Mouse (Mus musculus) kidney, embryonic 14.5 days (tissue): ENCODE data around the gene Strip1. TPM values are rescaled to one million over a fixed set of nuclear protein-coding genes. Genes with fewer than 3 reads are reported as not detected.

Source experiments
- ATAC-seq: fragments of 200-750 bp; cut with Nextera tagmentation; 2 replicates; pipeline ENCODE4 v1.8.0; 2017; ENCODE audit warnings: moderate number of reproducible peaks, mild to moderate bottlenecking, moderate TSS enrichment, moderate library complexity; ENCODE audit not compliant: low FRiP score, low TSS enrichment
- H3K27ac ChIP-seq: fragments of 300-500 bp; sonication (generic); 2 replicates; pipeline ENCODE4 v1.5.1; 2014; ENCODE audit warnings: low read depth, mild to moderate bottlenecking, low read length, moderate library complexity, mixed read lengths
- H3K27me3 ChIP-seq: fragments of 300-500 bp; sonication (generic); 2 replicates; pipeline ENCODE4 v1.6.1; 2014; ENCODE audit warnings: mild to moderate bottlenecking, low read length; ENCODE audit not compliant: control insufficient read depth, insufficient read depth
- H3K36me3 ChIP-seq: fragments of 300-500 bp; sonication (generic); 2 replicates; pipeline ENCODE4 v1.6.1; 2014; ENCODE audit warnings: low read length, mixed read lengths; ENCODE audit not compliant: control insufficient read depth, insufficient read depth
- H3K4me1 ChIP-seq: fragments of 300-500 bp; sonication (generic); 2 replicates; pipeline ENCODE4 v1.6.1; 2014; ENCODE audit warnings: low read length, mixed read lengths; ENCODE audit not compliant: control insufficient read depth, insufficient read depth
- H3K4me2 ChIP-seq: fragments of 300-500 bp; sonication (generic); replicated peaks from 2 replicates; pipeline ENCODE4 v1.6.1; 2014; ENCODE audit warnings: low read depth, mild to moderate bottlenecking, low read length
- H3K4me3 ChIP-seq: fragments of 300-500 bp; sonication (generic); 2 replicates; pipeline ENCODE4 v1.5.1; 2014; ENCODE audit warnings: mild to moderate bottlenecking, low read length
- H3K9ac ChIP-seq: fragments of 300-500 bp; sonication (generic); 2 replicates; pipeline ENCODE4 v1.6.1; 2014; ENCODE audit warnings: low read depth, mild to moderate bottlenecking, low read length, moderate library complexity
- H3K9me3 ChIP-seq: fragments of 300-500 bp; sonication (generic); 2 replicates; pipeline ENCODE4 v1.6.1; 2016; ENCODE audit warnings: low read length; ENCODE audit not compliant: control insufficient read depth
- WGBS: fragments of 180-500 bp; shearing (Covaris S2); extraction: QIAGEN DNeasy Blood & Tissue Kit; methylation state at CpG from one replicate; pipeline ENCODE4 v1.1.7; 2014; 5-methylcytosine and 5-hydroxymethylcytosine counted together
- polyA plus RNA-seq: library from polyadenylated mRNA; unstranded; fragments of >200 nt; fragmentation: Nextera tagmentation; extraction: Ambion mirVana; gene quantifications from 2 replicates; pipeline ENCODE4 v1.2.1, GENCODE M21; 2014

The Strip1 gene
- 33.3 and 55.0 TPM in 2 replicates for polyA plus RNA-seq

DNA sequence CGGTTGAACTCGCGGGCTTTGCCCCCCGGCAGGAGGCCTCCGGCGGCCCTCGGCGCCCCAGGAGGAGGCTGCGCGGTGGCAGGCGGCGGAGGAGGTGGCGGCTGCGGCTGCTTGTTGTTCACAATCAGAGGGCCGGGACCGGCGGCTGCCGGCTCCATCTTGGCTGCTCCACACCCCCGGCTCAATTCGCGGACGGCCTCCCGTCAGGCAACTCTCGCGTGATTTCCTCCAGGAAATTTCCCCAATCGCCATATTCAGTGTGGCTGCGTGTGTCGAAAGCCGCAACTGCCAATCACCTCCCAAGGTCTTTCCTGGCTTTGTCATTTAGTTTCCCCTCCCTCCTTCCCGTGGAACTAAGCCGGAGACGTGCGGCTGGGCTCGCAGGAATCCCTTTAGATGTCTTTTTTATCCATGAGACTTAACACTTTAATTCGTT is at the start of gene Strip1:
Strip1 (minus strand) TSS at position 172 of the 436 bp plus-strand sequence.
- under 1% methylated on average over 23 of the region's 35 CpGs for WGBS
- peak; percentile 96 for ATAC-seq

GRCm38 (mm10) chr3:107680790-107681576 is 49.5 kb upstream of the Strip1 start:
- H3K27me3 ChIP-seq: no peaks in the 10 kb centered on the region
- H3K9ac ChIP-seq: no peak overlapping the region
- H3K4me1 ChIP-seq: peaks cover 7% of the 10 kb centered on the region; the same call in 1 of the 2 replicates
- H3K36me3 ChIP-seq: peaks cover 4% of the 10 kb centered on the region
- H3K9me3 ChIP-seq: no peaks in the 10 kb centered on the region
- no peak overlapping the region for H3K4me3 ChIP-seq
- WGBS: 43% methylated on average over 7 of the region's 7 CpGs
- ATAC-seq: no peak; the same call in 1 of the 2 replicates
- H3K27ac ChIP-seq: peak overlapping the region; percentile 3; the same call in 1 of the 2 replicates
- no peak overlapping the region for H3K4me2 ChIP-seq

More for the DNA sequence above, at the start of gene Strip1:
- Histone ChIP-seq H3K9ac (peak within 1 kb of the TSS; percentile 83), H3K4me3 (peak within 1 kb of the TSS; percentile 79), H3K36me3 (peaks cover 21% of the 10 kb centered on the region), H3K9me3 (no peaks in the 10 kb centered on the region), H3K27ac (peak within 1 kb of the TSS; percentile 67), H3K4me1 (no peaks in the 10 kb centered on the region), H3K27me3 (no peaks in the 10 kb centered on the region), H3K4me2 (peak within 1 kb of the TSS; percentile 69)

- H3K4me3 ChIP-seq: no peak overlapping the region
- no peak overlapping the region for H3K4me2 ChIP-seq
- WGBS: 88% methylated on average over 2 of the region's 2 CpGs
- H3K36me3 ChIP-seq: peaks cover 91% of the 10 kb centered on the region
- no peak overlapping the region for H3K9ac ChIP-seq
- no peaks in the 10 kb centered on the region for H3K27me3 ChIP-seq
- no peaks in the 10 kb centered on the region for H3K4me1 ChIP-seq
- no peaks in the 10 kb centered on the region for H3K9me3 ChIP-seq
- ATAC-seq: no peak
- no peak overlapping the region for H3K27ac ChIP-seq
These were observed 40.0 kb upstream of the Strip1 start for GRCm38 (mm10) chr3:107671509-107671908.

- ATAC-seq: no peak
- Histone ChIP-seq H3K36me3 (peaks cover 94% of the 10 kb centered on the region), H3K4me3 (no peak overlapping the region), H3K4me2 (no peak overlapping the region), H3K4me1 (no peaks in the 10 kb centered on the region), H3K27me3 (no peaks in the 10 kb centered on the region), H3K9ac (no peak overlapping the region), H3K27ac (no peak overlapping the region), H3K9me3 (no peaks in the 10 kb centered on the region)
- WGBS: 93% methylated on average over 4 of the region's 4 CpGs
These were observed 39.0 kb upstream of the Strip1 start for GRCm38 (mm10) chr3:107670500-107670899.

- Histone ChIP-seq H3K27ac (no peak overlapping the region), H3K27me3 (no peaks in the 10 kb centered on the region), H3K4me1 (no peaks in the 10 kb centered on the region), H3K9me3 (no peaks in the 10 kb centered on the region), H3K9ac (no peak overlapping the region), H3K4me2 (no peak overlapping the region), H3K36me3 (peaks cover 93% of the 10 kb centered on the region), H3K4me3 (no peak overlapping the region)
- no peak for ATAC-seq
- WGBS: 94% methylated on average over 7 of the region's 7 CpGs
These were observed 37.3 kb upstream of the Strip1 start for GRCm38 (mm10) chr3:107668786-107669185.

DNA sequence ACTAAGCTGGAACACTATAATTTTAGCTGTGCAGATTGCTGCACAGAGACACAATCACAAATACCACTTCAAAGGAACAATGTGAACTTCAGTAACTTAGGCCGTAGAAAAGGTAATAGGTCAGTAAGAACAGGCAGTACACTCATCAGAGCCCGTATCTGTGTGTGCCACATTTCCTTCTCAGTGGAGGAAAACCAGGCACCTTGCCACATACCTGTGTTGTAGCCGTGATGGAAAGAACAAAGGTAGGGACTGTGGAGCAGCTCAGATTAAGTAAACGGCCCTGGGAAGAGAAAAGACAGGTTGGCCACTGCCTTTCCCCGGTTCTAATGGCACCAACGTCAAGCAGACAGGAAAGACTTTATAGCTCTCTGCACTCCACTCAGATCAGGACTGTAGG is 35.9 kb upstream of the Strip1 start:
- Histone ChIP-seq H3K27ac (no peak overlapping the region), H3K4me1 (no peaks in the 10 kb centered on the region), H3K4me3 (no peak overlapping the region), H3K36me3 (peaks cover 94% of the 10 kb centered on the region), H3K9ac (no peak overlapping the region), H3K4me2 (no peak overlapping the region), H3K9me3 (no peaks in the 10 kb centered on the region), H3K27me3 (no peaks in the 10 kb centered on the region)
- no peak for ATAC-seq
- WGBS: 77% methylated on average over 6 of the region's 6 CpGs

DNA sequence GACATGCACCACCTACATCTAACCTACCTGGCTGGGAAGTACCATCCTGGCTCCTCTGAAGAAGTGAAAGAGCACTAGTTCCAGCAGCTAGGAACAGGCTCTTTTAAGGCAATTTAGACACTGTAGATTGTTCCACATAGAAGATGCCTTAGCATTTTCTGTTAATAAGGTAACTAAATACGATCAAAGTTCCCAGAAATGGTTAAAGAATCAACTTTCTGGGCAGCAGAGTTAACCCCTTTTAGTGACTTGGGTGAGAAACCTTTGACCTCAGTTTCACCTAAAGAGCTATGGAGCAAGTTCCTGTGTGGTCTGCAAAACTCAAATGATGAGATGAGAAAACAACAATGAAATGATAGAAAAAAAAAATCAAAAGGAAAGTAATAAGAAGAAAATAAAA is 33.1 kb upstream of the Strip1 start:
- Histone ChIP-seq H3K9me3 (no peaks in the 10 kb centered on the region), H3K4me3 (no peak overlapping the region), H3K9ac (no peak overlapping the region), H3K4me2 (no peak overlapping the region), H3K4me1 (no peaks in the 10 kb centered on the region), H3K36me3 (peaks cover 96% of the 10 kb centered on the region), H3K27ac (no peak overlapping the region), H3K27me3 (no peaks in the 10 kb centered on the region)
- ATAC-seq: no peak
- 96% methylated on average over 1 of the region's 1 CpGs for WGBS

DNA sequence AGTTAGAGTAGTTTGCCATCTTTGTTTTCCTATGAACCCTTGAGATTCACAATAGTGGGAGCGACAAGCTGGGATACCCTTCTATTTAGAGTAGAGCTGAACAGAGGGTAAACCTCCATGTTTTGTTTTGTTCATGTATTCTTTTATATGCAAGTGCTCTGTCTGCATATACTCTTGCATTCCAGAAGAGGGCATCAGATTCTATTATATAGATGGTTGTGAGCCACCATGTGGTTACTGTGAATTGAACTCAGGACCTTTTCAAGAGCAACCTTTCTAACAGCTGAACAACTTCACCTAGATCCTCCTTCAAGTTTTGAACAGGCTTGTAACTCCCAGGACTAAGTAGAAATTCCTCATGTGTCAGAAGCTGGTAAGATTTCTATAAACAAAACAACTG is 27.5 kb upstream of the Strip1 start:
- Histone ChIP-seq H3K4me1 (no peaks in the 10 kb centered on the region), H3K4me3 (no peak overlapping the region), H3K36me3 (peaks cover 47% of the 10 kb centered on the region), H3K27me3 (no peaks in the 10 kb centered on the region), H3K9me3 (no peaks in the 10 kb centered on the region), H3K4me2 (no peak overlapping the region), H3K27ac (no peak overlapping the region), H3K9ac (no peak overlapping the region)
- no peak for ATAC-seq
- 94% methylated on average over 1 of the region's 1 CpGs for WGBS

DNA sequence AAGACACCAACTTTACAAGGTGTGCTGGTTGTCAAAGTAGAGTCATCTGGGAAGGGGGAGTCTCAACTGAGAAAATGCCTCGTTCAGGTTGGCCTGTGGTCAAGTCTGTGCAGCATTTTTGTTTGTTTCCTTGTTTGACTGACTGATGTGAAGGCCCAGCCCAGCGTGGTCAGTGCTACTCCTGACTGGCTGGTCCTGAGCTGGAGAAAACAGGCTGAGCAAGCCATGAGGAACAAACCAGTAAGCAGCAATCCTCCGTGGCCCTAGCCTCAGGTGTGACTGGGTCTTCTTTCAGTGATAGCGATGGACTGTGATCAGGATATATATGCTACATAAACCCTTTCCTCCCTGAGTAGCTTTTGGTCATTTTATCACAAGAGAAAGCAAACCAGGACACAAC is 25.4 kb upstream of the Strip1 start:
- 72% methylated on average over 4 of the region's 4 CpGs for WGBS
- Histone ChIP-seq H3K9me3 (no peaks in the 10 kb centered on the region), H3K9ac (no peak overlapping the region), H3K4me3 (no peak overlapping the region), H3K4me1 (no peaks in the 10 kb centered on the region), H3K36me3 (peaks cover 28% of the 10 kb centered on the region), H3K27me3 (no peaks in the 10 kb centered on the region), H3K4me2 (no peak overlapping the region), H3K27ac (no peak overlapping the region)
- ATAC-seq: no peak
